Mouse (Mus musculus) liver, embryonic 14.5 days (tissue): ENCODE data around the gene Them4. TPM values are rescaled to one million over a fixed set of nuclear protein-coding genes. Genes with fewer than 3 reads are reported as not detected.

ENCODE experiments used
- ATAC-seq: fragments of 200-750 bp; cut with Nextera tagmentation; 2 replicates; pipeline ENCODE4 v1.8.0; 2017; ENCODE audit warnings: moderate number of reproducible peaks, mild to moderate bottlenecking, moderate library complexity; ENCODE audit not compliant: insufficient read depth
- DNase-seq, 3 experiments: peaks; one replicate each; pipeline ENCODE4 v3.0.0-alpha.2; 2012 to 2013; ENCODE audit warnings: low read depth in 3 of 3, low spot score in 3 of 3
- H3K27ac ChIP-seq: fragments of 300-500 bp; sonication (generic); 2 replicates; pipeline ENCODE4 v1.5.1; 2014; ENCODE audit warnings: moderate library complexity, mild to moderate bottlenecking, control low read depth, inconsistent platforms
- H3K27me3 ChIP-seq: fragments of 300-500 bp; sonication (generic); 2 replicates; pipeline ENCODE4 v1.6.1; 2014; ENCODE audit warnings: mild to moderate bottlenecking, low read length, moderate library complexity; ENCODE audit not compliant: control insufficient read depth, insufficient read depth
- H3K36me3 ChIP-seq: fragments of 300-500 bp; sonication (generic); replicated peaks from 2 replicates; pipeline ENCODE4 v1.6.1; 2014; ENCODE audit warnings: low read depth; ENCODE audit not compliant: control insufficient read depth, insufficient read depth
- H3K4me1 ChIP-seq, 2 experiments: fragments of 200-500 bp in 1 of 2; fragments of 300-500 bp in 1 of 2; sonication (generic) in 1 of 2; replicated peaks; 2 replicates each; pipeline ENCODE4 v1.6.1; 2012 to 2014; ENCODE audit warnings: antibody characterized with exemption in 1 of 2, inconsistent platforms in 1 of 2, low read length in 1 of 2; ENCODE audit not compliant: control insufficient read depth in 2 of 2, insufficient read depth in 2 of 2
- H3K4me2 ChIP-seq: fragments of 300-500 bp; sonication (generic); 2 replicates; pipeline ENCODE4 v1.6.1; 2014; ENCODE audit warnings: low read depth, mild to moderate bottlenecking, control low read depth, moderate library complexity
- H3K4me3 ChIP-seq, 2 experiments: fragments of 200-500 bp in 1 of 2; fragments of 300-500 bp in 1 of 2; sonication (generic) in 1 of 2; 2 replicates each; pipeline ENCODE4 v1.5.1; 2012 to 2014; ENCODE audit warnings: low read depth in 2 of 2, low read length in 2 of 2, mild to moderate bottlenecking in 2 of 2, control low read depth in 1 of 2, inconsistent platforms in 1 of 2, moderate library complexity in 1 of 2; ENCODE audit not compliant: insufficient read depth in 1 of 2
- H3K9ac ChIP-seq: fragments of 300-500 bp; sonication (generic); replicated peaks from 2 replicates; pipeline ENCODE4 v1.6.1; 2014; ENCODE audit warnings: mild to moderate bottlenecking, control low read depth, moderate library complexity
- H3K9me3 ChIP-seq: fragments of 300-500 bp; sonication (generic); 2 replicates; pipeline ENCODE4 v1.6.1; 2016; ENCODE audit warnings: low read length, mixed read lengths; ENCODE audit not compliant: control insufficient read depth
- CTCF ChIP-seq: IDR thresholded peaks from 2 replicates; pipeline ENCODE4 v1.5.1; 2016; ENCODE audit warnings: antibody characterized with exemption, low read depth, control low read depth
- EP300 ChIP-seq: IDR thresholded peaks from 2 replicates; pipeline ENCODE4 v1.6.1; 2016; ENCODE audit warnings: antibody characterized with exemption, low read depth
- WGBS: fragments of 180-500 bp; shearing (Covaris S2); extraction: QIAGEN DNeasy Blood & Tissue Kit; methylation state at CpG from one replicate; pipeline ENCODE4 v1.1.7; 2014; ENCODE audit not compliant: insufficient replicate concordance; 5-methylcytosine and 5-hydroxymethylcytosine counted together
- polyA plus RNA-seq, 2 experiments: library from polyadenylated mRNA; depleted of rRNA in 1 of 2; stranded (reverse) in 1 of 2; unstranded in 1 of 2; fragments of >200 nt; fragmentation: Nextera tagmentation in 1 of 2; extraction: Ambion mirVana in 1 of 2; gene quantifications; 2 replicates each; pipeline versions ENCODE4 v1.2.1 to v1.2.3; 2012 to 2014

The Them4 gene
- polyA plus RNA-seq, 2 experiments: 1.2 to 2.7 TPM

DNA sequence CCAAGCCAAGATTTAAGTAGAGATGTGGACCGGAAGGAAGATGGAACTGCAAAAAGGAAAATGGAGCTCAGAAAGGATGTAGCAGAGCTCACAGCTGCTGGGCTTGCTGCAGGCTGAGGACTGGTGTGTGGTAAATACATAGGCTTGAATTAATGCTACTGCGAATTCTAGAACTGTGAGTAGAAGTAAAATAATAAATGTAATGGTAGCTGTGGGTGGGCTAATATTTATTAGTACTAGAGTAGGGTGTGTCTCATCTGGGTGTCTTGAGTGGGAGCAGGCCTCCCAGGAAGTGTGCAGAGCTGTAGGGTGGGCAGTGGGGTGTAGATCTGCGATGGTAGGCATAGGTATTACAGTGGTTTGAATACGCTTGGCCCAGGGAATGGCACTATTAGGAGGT is 24.6 kb downstream of the Them4 start:
- Histone ChIP-seq H3K4me1 (no peaks in the 10 kb centered on the region), H3K27ac (no peak overlapping the region), H3K36me3 (no peaks in the 10 kb centered on the region), H3K9ac (no peak overlapping the region), H3K27me3 (no peaks in the 10 kb centered on the region), H3K4me2 (no peak overlapping the region), H3K9me3 (no peaks in the 10 kb centered on the region), H3K4me3 (no peak overlapping the region)
- 64% methylated on average over 4 of the region's 4 CpGs for WGBS
- ATAC-seq (no peak), DNase-seq (no peak)
- TF ChIP-seq EP300: no peak
- TF ChIP-seq CTCF: no peak

DNA sequence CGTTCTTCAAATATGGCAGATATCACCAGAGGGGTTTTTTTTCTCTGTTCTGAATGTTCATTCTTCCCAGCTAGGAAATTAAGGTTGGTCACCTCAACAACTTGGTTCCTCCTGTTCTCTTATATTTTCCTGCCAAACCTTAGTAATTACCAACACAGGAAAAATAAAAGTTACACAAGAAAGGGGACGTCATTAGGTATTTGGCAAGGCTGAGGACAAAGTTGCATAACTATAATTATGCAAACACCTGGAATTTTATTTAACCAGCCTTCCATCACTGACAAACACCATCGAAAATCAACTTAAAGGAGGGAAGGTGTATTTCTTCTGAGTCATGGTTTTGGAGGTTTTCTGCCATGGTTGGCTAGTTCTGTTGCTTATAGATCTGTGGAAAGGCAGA is 28.6 kb downstream of the Them4 start:
- TF ChIP-seq CTCF (no peak), EP300 (no peak)
- Histone ChIP-seq H3K4me2 (no peak overlapping the region), H3K9me3 (no peaks in the 10 kb centered on the region), H3K27ac (no peak overlapping the region), H3K9ac (no peak overlapping the region), H3K4me1 (no peaks in the 10 kb centered on the region), H3K36me3 (no peaks in the 10 kb centered on the region), H3K27me3 (no peaks in the 10 kb centered on the region), H3K4me3 (no peak overlapping the region)
- DNase-seq (no peak), ATAC-seq (no peak)
- 44% methylated on average over 3 of the region's 3 CpGs for WGBS

DNA sequence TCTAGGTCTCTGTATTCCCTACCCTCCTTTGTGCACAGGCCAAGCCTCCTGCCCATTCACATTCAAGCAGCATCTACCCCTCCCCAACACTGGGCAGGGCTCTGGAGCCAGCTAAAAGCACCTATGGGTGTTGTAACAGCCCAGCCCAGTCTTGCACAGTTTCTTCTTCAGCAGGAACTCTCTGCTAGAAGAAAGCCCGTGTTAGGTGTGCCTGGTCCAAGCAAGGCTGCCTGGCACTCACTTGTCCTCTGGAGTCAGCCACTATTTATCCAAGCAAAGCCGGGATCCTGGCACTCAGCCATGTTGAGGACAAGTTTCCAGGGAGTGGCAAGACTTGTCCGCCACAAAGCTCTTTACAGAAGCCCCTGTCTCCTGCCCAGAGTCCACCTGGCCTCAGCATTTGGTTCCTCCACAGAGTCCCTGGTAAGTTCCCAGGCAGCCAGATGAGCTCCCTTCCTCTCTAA is 32.1 kb downstream of the Them4 start, which contains the start of gene Them5:
TSS of gene Them5 (plus strand) at position 141 of the 464 bp plus-strand sequence.
- TF ChIP-seq EP300: no peak
- TF ChIP-seq CTCF: no peak
- Histone ChIP-seq H3K9me3 (no peaks in the 10 kb centered on the region), H3K4me3 (no peak within 1 kb of the TSS), H3K27ac (no peak within 1 kb of the TSS), H3K36me3 (no peaks in the 10 kb centered on the region), H3K4me1 (no peaks in the 10 kb centered on the region), H3K27me3 (no peaks in the 10 kb centered on the region), H3K9ac (no peak within 1 kb of the TSS), H3K4me2 (no peak within 1 kb of the TSS)
- DNase-seq (no peak), ATAC-seq (no peak)
- WGBS: 30% methylated on average over 3 of the region's 3 CpGs

DNA sequence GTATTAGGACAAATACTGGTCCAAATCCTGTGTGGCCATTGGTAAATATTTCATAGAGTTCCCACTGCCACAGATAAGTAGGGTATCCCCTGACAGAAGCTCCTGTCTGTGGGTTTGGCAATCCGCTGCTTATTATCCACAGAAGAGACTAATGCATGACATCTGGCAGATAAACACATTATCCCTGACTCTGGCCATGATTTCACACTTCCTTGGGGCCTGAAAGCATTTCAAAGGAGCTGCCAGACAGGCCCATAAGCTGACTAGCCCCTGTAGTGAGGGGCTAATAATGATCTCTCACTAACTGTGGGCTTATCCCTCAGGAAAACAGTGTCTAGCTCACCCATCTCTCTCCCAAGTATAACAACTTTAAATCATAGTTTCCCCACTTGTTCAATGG is 32.7 kb downstream of the Them4 start:
- Histone ChIP-seq H3K4me3 (no peak overlapping the region), H3K27me3 (no peaks in the 10 kb centered on the region), H3K27ac (no peak overlapping the region), H3K36me3 (no peaks in the 10 kb centered on the region), H3K9me3 (no peaks in the 10 kb centered on the region), H3K4me1 (no peaks in the 10 kb centered on the region), H3K9ac (no peak overlapping the region), H3K4me2 (no peak overlapping the region)
- 26% methylated on average over 1 of the region's 1 CpGs for WGBS
- no peak for TF ChIP-seq EP300
- TF ChIP-seq CTCF: no peak
- DNase-seq (no peak), ATAC-seq (no peak)

DNA sequence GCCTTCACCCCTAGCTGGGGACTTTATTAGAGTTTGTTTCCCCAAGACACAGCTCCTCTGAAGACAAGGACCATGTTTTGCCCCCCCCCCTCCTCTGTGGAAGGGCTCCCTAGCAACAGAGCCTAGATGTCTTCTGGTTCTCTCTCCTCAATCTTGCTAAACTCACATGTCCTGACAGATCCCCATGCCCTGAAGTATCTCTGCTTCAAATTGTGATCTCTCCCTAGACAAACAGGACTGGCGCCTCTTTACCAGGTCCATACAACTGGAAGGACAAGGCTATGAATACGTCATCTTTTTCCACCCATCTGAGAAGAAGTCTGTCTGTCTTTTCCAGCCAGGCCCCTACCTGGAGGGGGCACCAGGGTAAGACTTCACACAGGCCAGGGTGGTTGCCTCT is 34.3 kb downstream of the Them4 start:
- Histone ChIP-seq H3K36me3 (no peaks in the 10 kb centered on the region), H3K9me3 (no peaks in the 10 kb centered on the region), H3K9ac (no peak overlapping the region), H3K4me2 (no peak overlapping the region), H3K27me3 (no peaks in the 10 kb centered on the region), H3K4me3 (no peak overlapping the region), H3K27ac (no peak overlapping the region), H3K4me1 (no peaks in the 10 kb centered on the region)
- no peak for DNase-seq
- WGBS: 67% methylated on average over 2 of the region's 2 CpGs
- TF ChIP-seq CTCF (no peak), EP300 (no peak)
- ATAC-seq: no peak

DNA sequence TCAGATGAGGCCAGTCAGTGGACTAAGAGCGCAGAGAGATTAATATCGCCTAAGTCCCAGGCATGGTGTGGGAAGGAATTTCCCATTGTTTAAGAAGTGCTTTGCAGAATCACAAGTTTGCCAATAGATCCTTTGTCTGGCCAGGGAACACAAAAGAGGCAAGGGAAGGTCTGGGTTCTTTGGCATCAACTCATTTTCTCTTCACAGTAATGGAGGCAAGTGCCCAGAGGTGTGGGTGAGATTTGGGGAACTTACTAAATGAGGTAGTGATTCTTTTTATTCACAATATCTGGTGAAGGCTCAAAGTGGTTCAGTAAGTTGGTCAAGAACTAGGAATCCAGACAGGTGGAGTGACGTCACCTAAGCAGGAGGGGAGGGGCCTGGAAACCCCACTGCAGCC is 35.0 kb downstream of the Them4 start:
- no peak overlapping the region for H3K4me2 ChIP-seq
- H3K36me3 ChIP-seq: no peaks in the 10 kb centered on the region
- H3K4me1 ChIP-seq: no peaks in the 10 kb centered on the region
- no peak for TF ChIP-seq CTCF
- no peak for TF ChIP-seq EP300
- DNase-seq (no peak), ATAC-seq (no peak)
- H3K27me3 ChIP-seq: no peaks in the 10 kb centered on the region
- H3K9me3 ChIP-seq: no peaks in the 10 kb centered on the region
- no peak overlapping the region for H3K4me3 ChIP-seq
- no peak overlapping the region for H3K27ac ChIP-seq
- H3K9ac ChIP-seq: no peak overlapping the region
- 60% methylated on average over 3 of the region's 3 CpGs for WGBS
